Mouse (Mus musculus): ENCODE measurements around the gene Itpr2. TPM values are rescaled to one million over a fixed set of nuclear protein-coding genes. Genes with fewer than 3 reads are reported as not detected.

The Itpr2 gene
- polyA plus RNA-seq, 1 experiment, result 18.0 TPM

- DNase-seq (ENCODE audit: low read depth in 1 of 2, low spot score in 2 of 2), result no peak
- no peaks in the 10 kb centered on the region for H3K27me3 ChIP-seq (ENCODE audit: control insufficient read depth, insufficient read depth, low read length)
- H3K4me3 ChIP-seq (ENCODE audit: extremely low read depth, insufficient read depth, insufficient read length), result no peak overlapping the region
- no peaks in the 10 kb centered on the region for H3K4me1 ChIP-seq (ENCODE audit: control insufficient read depth, insufficient read depth, insufficient read length)
- 86% methylated on average over 3 of the region's 3 CpGs for WGBS
- no peak for TF ChIP-seq POLR2A (IDR thresholded peaks at IDR 0.05; ENCODE audit: low read depth, low read length)
- TF ChIP-seq CTCF (IDR thresholded peaks at IDR 0.05; ENCODE audit: extremely low read depth, insufficient read depth, insufficient read length, insufficient replicate concordance), result no peak
- peaks cover 7% of the 10 kb centered on the region; the same call in 1 of the 2 replicates for H3K36me3 ChIP-seq (ENCODE audit: control insufficient read depth, insufficient read depth, low read length)
- H3K27ac ChIP-seq (ENCODE audit: insufficient read depth, low read length), result no peak overlapping the region
Observed at GRCm38 (mm10) chr6:146302101-146302500, 199.9 kb downstream of the Itpr2 start.

GRCm38 (mm10) chr6:146300961-146301360 lies 201.1 kb downstream of the Itpr2 start:
- Histone ChIP-seq H3K36me3 (ENCODE audit: control insufficient read depth, insufficient read depth, low read length) (peaks cover 7% of the 10 kb centered on the region; the same call in 1 of the 2 replicates), H3K4me1 (ENCODE audit: control insufficient read depth, insufficient read depth, insufficient read length) (no peaks in the 10 kb centered on the region), H3K27ac (ENCODE audit: insufficient read depth, low read length) (no peak overlapping the region), H3K4me3 (ENCODE audit: extremely low read depth, insufficient read depth, insufficient read length) (no peak overlapping the region), H3K27me3 (ENCODE audit: control insufficient read depth, insufficient read depth, low read length) (no peaks in the 10 kb centered on the region)
- no peak for DNase-seq (ENCODE audit: low read depth in 1 of 2, low spot score in 2 of 2)
- TF ChIP-seq CTCF (IDR thresholded peaks at IDR 0.05; ENCODE audit: extremely low read depth, insufficient read depth, insufficient read length, insufficient replicate concordance) (no peak), POLR2A (IDR thresholded peaks at IDR 0.05; ENCODE audit: low read depth, low read length) (no peak)

- Histone ChIP-seq H3K36me3 (ENCODE audit: control insufficient read depth, insufficient read depth, low read length) (peaks cover 11% of the 10 kb centered on the region), H3K4me1 (ENCODE audit: control insufficient read depth, insufficient read depth, insufficient read length) (no peaks in the 10 kb centered on the region), H3K4me3 (ENCODE audit: extremely low read depth, insufficient read depth, insufficient read length) (no peak overlapping the region), H3K27ac (ENCODE audit: insufficient read depth, low read length) (no peak overlapping the region), H3K27me3 (ENCODE audit: control insufficient read depth, insufficient read depth, low read length) (no peaks in the 10 kb centered on the region)
- no peak for DNase-seq (ENCODE audit: low read depth in 1 of 2, low spot score in 2 of 2)
- no peak for TF ChIP-seq CTCF (IDR thresholded peaks at IDR 0.05; ENCODE audit: extremely low read depth, insufficient read depth, insufficient read length, insufficient replicate concordance)
- no peak for TF ChIP-seq POLR2A (IDR thresholded peaks at IDR 0.05; ENCODE audit: low read depth, low read length)
Observed at GRCm38 (mm10) chr6:146298712-146299111, 203.3 kb downstream of the Itpr2 start.

GRCm38 (mm10) chr6:146291036-146291435 lies 211.0 kb downstream of the Itpr2 start:
- no peak for TF ChIP-seq POLR2A (IDR thresholded peaks at IDR 0.05; ENCODE audit: low read depth, low read length)
- TF ChIP-seq CTCF (IDR thresholded peaks at IDR 0.05; ENCODE audit: extremely low read depth, insufficient read depth, insufficient read length, insufficient replicate concordance), result no peak
- Histone ChIP-seq H3K27ac (ENCODE audit: insufficient read depth, low read length) (no peak overlapping the region), H3K36me3 (ENCODE audit: control insufficient read depth, insufficient read depth, low read length) (peaks cover 28% of the 10 kb centered on the region), H3K27me3 (ENCODE audit: control insufficient read depth, insufficient read depth, low read length) (no peaks in the 10 kb centered on the region), H3K4me1 (ENCODE audit: control insufficient read depth, insufficient read depth, insufficient read length) (no peaks in the 10 kb centered on the region), H3K4me3 (ENCODE audit: extremely low read depth, insufficient read depth, insufficient read length) (no peak overlapping the region)
- WGBS, result 95% methylated on average over 10 of the region's 10 CpGs
- no peak for DNase-seq (ENCODE audit: low read depth in 1 of 2, low spot score in 2 of 2)

- no peak for DNase-seq (ENCODE audit: low read depth in 1 of 2, low spot score in 2 of 2)
- H3K36me3 ChIP-seq (ENCODE audit: control insufficient read depth, insufficient read depth, low read length), result peaks cover 23% of the 10 kb centered on the region
- no peak overlapping the region for H3K27ac ChIP-seq (ENCODE audit: insufficient read depth, low read length)
- 85% methylated on average over 10 of the region's 10 CpGs for WGBS
- no peak overlapping the region for H3K4me3 ChIP-seq (ENCODE audit: extremely low read depth, insufficient read depth, insufficient read length)
- no peaks in the 10 kb centered on the region for H3K4me1 ChIP-seq (ENCODE audit: control insufficient read depth, insufficient read depth, insufficient read length)
- H3K27me3 ChIP-seq (ENCODE audit: control insufficient read depth, insufficient read depth, low read length), result no peaks in the 10 kb centered on the region
- TF ChIP-seq CTCF (IDR thresholded peaks at IDR 0.05; ENCODE audit: extremely low read depth, insufficient read depth, insufficient read length, insufficient replicate concordance) (no peak), POLR2A (IDR thresholded peaks at IDR 0.05; ENCODE audit: low read depth, low read length) (no peak)
Observed at GRCm38 (mm10) chr6:146289801-146290200, 212.2 kb downstream of the Itpr2 start.

GRCm38 (mm10) chr6:146288266-146288665 lies 213.8 kb downstream of the Itpr2 start:
- no peak overlapping the region for H3K27ac ChIP-seq (ENCODE audit: insufficient read depth, low read length)
- TF ChIP-seq POLR2A (IDR thresholded peaks at IDR 0.05; ENCODE audit: low read depth, low read length), result no peak
- TF ChIP-seq CTCF (IDR thresholded peaks at IDR 0.05; ENCODE audit: extremely low read depth, insufficient read depth, insufficient read length, insufficient replicate concordance), result no peak
- WGBS, result 84% methylated on average over 5 of the region's 5 CpGs
- no peak for DNase-seq (ENCODE audit: low read depth in 1 of 2, low spot score in 2 of 2)
- H3K27me3 ChIP-seq (ENCODE audit: control insufficient read depth, insufficient read depth, low read length), result no peaks in the 10 kb centered on the region
- no peaks in the 10 kb centered on the region for H3K4me1 ChIP-seq (ENCODE audit: control insufficient read depth, insufficient read depth, insufficient read length)
- no peak overlapping the region for H3K4me3 ChIP-seq (ENCODE audit: extremely low read depth, insufficient read depth, insufficient read length)
- H3K36me3 ChIP-seq (ENCODE audit: control insufficient read depth, insufficient read depth, low read length), result peaks cover 24% of the 10 kb centered on the region

- no peak for DNase-seq (ENCODE audit: low read depth in 1 of 2, low spot score in 2 of 2)
- Histone ChIP-seq H3K27me3 (ENCODE audit: control insufficient read depth, insufficient read depth, low read length) (no peaks in the 10 kb centered on the region), H3K4me1 (ENCODE audit: control insufficient read depth, insufficient read depth, insufficient read length) (no peaks in the 10 kb centered on the region), H3K27ac (ENCODE audit: insufficient read depth, low read length) (no peak overlapping the region), H3K36me3 (ENCODE audit: control insufficient read depth, insufficient read depth, low read length) (peaks cover 13% of the 10 kb centered on the region), H3K4me3 (ENCODE audit: extremely low read depth, insufficient read depth, insufficient read length) (no peak overlapping the region)
- TF ChIP-seq POLR2A (IDR thresholded peaks at IDR 0.05; ENCODE audit: low read depth, low read length) (no peak), CTCF (IDR thresholded peaks at IDR 0.05; ENCODE audit: extremely low read depth, insufficient read depth, insufficient read length, insufficient replicate concordance) (no peak)
- WGBS, result 92% methylated on average over 11 of the region's 11 CpGs
Observed at GRCm38 (mm10) chr6:146284921-146285565, 217.0 kb downstream of the Itpr2 start.
